Mouse (Mus musculus) frontal cortex, adult 2 months (tissue): ENCODE data around the gene Adgrg3. TPM values are rescaled to one million over a fixed set of nuclear protein-coding genes. Genes with fewer than 3 reads are reported as not detected.

ENCODE experiments used
- DNase-seq, 2 experiments: peaks; one replicate each; pipeline ENCODE4 v3.0.0; 2022; ENCODE audit warnings: low spot score in 1 of 2; ENCODE audit errors: extremely low spot score in 1 of 2
- polyA plus RNA-seq: library from polyadenylated mRNA; depleted of rRNA; stranded (reverse); fragments of >200 nt; gene quantifications from 2 replicates; pipeline ENCODE4 v1.2.3, GENCODE M21; 2012

Gene Adgrg3
- polyA plus RNA-seq, 1 experiment, result 0.54 TPM

GRCm38 (mm10) chr8:94992534-94992933 lies 25.0 kb upstream of the Adgrg3 start:
- DNase-seq, result peak in 1 of 2 experiments; percentile 76

GRCm38 (mm10) chr8:94992996-94993724 lies 24.3 kb upstream of the Adgrg3 start:
- no peak for DNase-seq

- peak; percentile 67 to 83 for DNase-seq
These were observed 23.5 kb upstream of the Adgrg3 start for GRCm38 (mm10) chr8:94994006-94994405.

GRCm38 (mm10) chr8:94994510-94994909 lies 23.0 kb upstream of the Adgrg3 start:
- DNase-seq, result no peak

GRCm38 (mm10) chr8:94995336-94995893 lies 22.1 kb upstream of the Adgrg3 start:
- no peak for DNase-seq

GRCm38 (mm10) chr8:94996037-94996436 lies 21.5 kb upstream of the Adgrg3 start:
- DNase-seq, result no peak

- no peak for DNase-seq
These were observed 20.3 kb upstream of the Adgrg3 start for GRCm38 (mm10) chr8:94996899-94997856.

- DNase-seq, result no peak
These were observed 19.6 kb upstream of the Adgrg3 start for GRCm38 (mm10) chr8:94997857-94998243.

- no peak for DNase-seq
These were observed 19.1 kb upstream of the Adgrg3 start for GRCm38 (mm10) chr8:94998431-94998830.

- DNase-seq, result no peak
These were observed 18.5 kb upstream of the Adgrg3 start for GRCm38 (mm10) chr8:94999004-94999403.

- DNase-seq, result no peak
These were observed 17.5 kb upstream of the Adgrg3 start for GRCm38 (mm10) chr8:94999956-95000355.

GRCm38 (mm10) chr8:95000684-95001083 lies 16.8 kb upstream of the Adgrg3 start:
- DNase-seq, result no peak

GRCm38 (mm10) chr8:95001165-95001564 lies 16.3 kb upstream of the Adgrg3 start:
- DNase-seq, result no peak

GRCm38 (mm10) chr8:95001655-95002054 lies 15.8 kb upstream of the Adgrg3 start:
- peak; percentile 66 to 85 for DNase-seq

- no peak for DNase-seq
These were observed 15.3 kb upstream of the Adgrg3 start for GRCm38 (mm10) chr8:95002089-95002655.

- no peak for DNase-seq
These were observed 5.0 kb upstream of the Adgrg3 start for GRCm38 (mm10) chr8:95012442-95012919.

- DNase-seq, result no peak
These were observed 1.6 kb upstream of the Adgrg3 start for GRCm38 (mm10) chr8:95015866-95016265.

GRCm38 (mm10) chr8:95016684-95017083 lies 808 bp upstream of the Adgrg3 start:
- DNase-seq, result no peak

- no peak for DNase-seq
These were observed 610 bp downstream of the Adgrg3 start for GRCm38 (mm10) chr8:95017969-95018635.

- no peak for DNase-seq
These were observed 2.8 kb downstream of the Adgrg3 start for GRCm38 (mm10) chr8:95020293-95020777.
